In genomic region chr5:88796588-88796987, GRCm38 (mm10) we compare ENCODE assay signal across 13 mouse cellular contexts. TPM values are rescaled to one million over a fixed set of nuclear protein-coding genes. Genes with fewer than 3 reads are reported as not detected.
DNase-seq lines count a peak whose midpoint lies in the region; ATAC-seq and TF ChIP-seq lines count a peak whose summit lies in the region.
"Had no signal": no experiment of that assay in that cellular context is flagged by ENCODE, and none has a peak within 500 bp of the region (broad histone marks: within the 10 kb centered on the region; RNA-seq: fewer than 3 reads in every experiment).

No protein-coding gene starts in this region.

- peak overlapping the region; percentile 93 for H3K27ac ChIP-seq in cerebellum, adult 2 months (ENCODE audit: insufficient read depth, low read length)
- H3K27ac ChIP-seq in kidney, embryonic 15.5 days = peak overlapping the region; percentile 70
- H3K27ac ChIP-seq in liver, embryonic 14.5 days = no peak overlapping the region
- no peak overlapping the region for H3K27ac ChIP-seq in hindbrain, embryonic 13.5 days
- H3K27ac ChIP-seq: heart, adult 2 months; hindbrain, embryonic 14.5 days had no signal

- no peak overlapping the region for H3K9ac ChIP-seq in kidney, embryonic 15.5 days
- H3K9ac ChIP-seq in liver, embryonic 14.5 days (replicated peaks) = no peak overlapping the region
- no peak overlapping the region for H3K9ac ChIP-seq in hindbrain, embryonic 13.5 days
- H3K9ac ChIP-seq: hindbrain, embryonic 14.5 days had no signal

- TF ChIP-seq POLR2A in cerebellum, adult 2 months (IDR thresholded peaks at IDR 0.05; ENCODE audit: borderline replicate concordance, insufficient read depth, low read length) = peak; percentile 28; the same call in 1 of the 2 replicates

- 12% methylated on average over 11 of the region's 11 CpGs for WGBS in cerebellum, adult 2 months
- WGBS in kidney, embryonic 15.5 days = 21% methylated on average over 11 of the region's 11 CpGs
- 65% methylated on average over 11 of the region's 11 CpGs for WGBS in liver, embryonic 14.5 days (ENCODE audit: insufficient replicate concordance)
- WGBS in hindbrain, embryonic 13.5 days = 65% methylated on average over 11 of the region's 11 CpGs

- peak; percentile 59; the same call in 1 of the 2 replicates for ATAC-seq in kidney, embryonic 15.5 days (replicated peaks; ENCODE audit: low FRiP score)
- no peak for ATAC-seq in liver, embryonic 14.5 days (ENCODE audit: insufficient read depth)
- ATAC-seq in hindbrain, embryonic 13.5 days (ENCODE audit: low FRiP score) = no peak

- H3K4me1 ChIP-seq in cerebellum, adult 2 months (ENCODE audit: control insufficient read depth, insufficient read depth, low read length) = peaks cover 8% of the 10 kb centered on the region
- peaks cover 10% of the 10 kb centered on the region for H3K4me1 ChIP-seq in kidney, embryonic 15.5 days
- peaks cover 0 to 4% of the 10 kb centered on the region in 2 experiments; a peak in 1 of 4 replicates for H3K4me1 ChIP-seq in liver, embryonic 14.5 days (replicated peaks; ENCODE audit: control insufficient read depth in 2 of 2, insufficient read depth in 2 of 2, low read length in 1 of 2)
- no peaks in the 10 kb centered on the region for H3K4me1 ChIP-seq in hindbrain, embryonic 13.5 days (replicated peaks)
- H3K4me1 ChIP-seq: megakaryocyte, embryonic 14.5 days had no signal

- TF ChIP-seq EP300 in liver, embryonic 14.5 days (IDR thresholded peaks at IDR 0.05; ENCODE audit: low read depth) = no peak

- peak overlapping the region; percentile 46 for H3K4me2 ChIP-seq in kidney, embryonic 15.5 days
- peak overlapping the region; percentile 29 for H3K4me2 ChIP-seq in liver, embryonic 14.5 days (ENCODE audit: low read depth)
- no peak overlapping the region for H3K4me2 ChIP-seq in hindbrain, embryonic 13.5 days
- H3K4me2 ChIP-seq: hindbrain, embryonic 14.5 days had no signal

- H3K36me3 ChIP-seq in kidney, embryonic 15.5 days = no peaks in the 10 kb centered on the region
- H3K36me3 ChIP-seq in liver, embryonic 14.5 days (replicated peaks; ENCODE audit: control insufficient read depth, insufficient read depth, low read depth) = no peaks in the 10 kb centered on the region
- H3K36me3 ChIP-seq in hindbrain, embryonic 13.5 days = no peaks in the 10 kb centered on the region

- TF ChIP-seq CTCF in cerebellum, adult 2 months (IDR thresholded peaks at IDR 0.05; ENCODE audit: borderline replicate concordance, insufficient read depth, low read depth, low read length) = no peak
- no peak for TF ChIP-seq CTCF in liver, embryonic 14.5 days (IDR thresholded peaks at IDR 0.05; ENCODE audit: low read depth)

- H3K4me3 ChIP-seq in cerebellum, adult 2 months (replicated peaks; ENCODE audit: insufficient read depth, low read depth, low read length) = peak overlapping the region; percentile 66
- 0 out of 2 replicates have a peak overlapping the region, but pooled peaks have one; percentile 8 for H3K4me3 ChIP-seq in kidney, embryonic 15.5 days (replicated peaks)
- H3K4me3 ChIP-seq in liver, embryonic 14.5 days (ENCODE audit: insufficient read depth in 1 of 2, low read depth in 2 of 2, low read length in 2 of 2) = no peak overlapping the region
- no peak overlapping the region for H3K4me3 ChIP-seq in hindbrain, embryonic 13.5 days
- H3K4me3 ChIP-seq: heart, adult 2 months; megakaryocyte, embryonic 14.5 days had no signal

- no peaks in the 10 kb centered on the region for H3K9me3 ChIP-seq in kidney, embryonic 15.5 days (replicated peaks)
- H3K9me3 ChIP-seq in liver, embryonic 14.5 days (ENCODE audit: control insufficient read depth, low read length) = no peaks in the 10 kb centered on the region
- no peaks in the 10 kb centered on the region for H3K9me3 ChIP-seq in hindbrain, embryonic 13.5 days
- H3K9me3 ChIP-seq: megakaryocyte, embryonic 14.5 days had no signal

- peak; percentile 57 to 61 for DNase-seq in cerebellum, adult 2 months
- DNase-seq in cerebellum, adult 18-20 months = no peak
- DNase-seq in embryo, embryonic 10.5 days (ENCODE audit: low spot score) = peak; percentile 9
- DNase-seq in liver, embryonic 14.5 days (ENCODE audit: low read depth in 3 of 3, low spot score in 3 of 3) = no peak
- DNase-seq in heart, postnatal 4 days = no peak
- no peak for DNase-seq in heart, postnatal 14 days
- DNase-seq: B cell, adult 2 months; heart, adult 2 months; right cerebral cortex, postnatal 14 days had no signal

- no peaks in the 10 kb centered on the region for H3K27me3 ChIP-seq in cerebellum, adult 2 months (ENCODE audit: control insufficient read depth, insufficient read depth, low read length)
- H3K27me3 ChIP-seq in kidney, embryonic 15.5 days = no peaks in the 10 kb centered on the region
- no peaks in the 10 kb centered on the region; the same call in 1 of the 2 replicates for H3K27me3 ChIP-seq in liver, embryonic 14.5 days (ENCODE audit: control insufficient read depth, insufficient read depth, low read length)
- no peaks in the 10 kb centered on the region; the same call in 1 of the 2 replicates for H3K27me3 ChIP-seq in hindbrain, embryonic 13.5 days

- intact Hi-C loops in heart, postnatal 14 days (cut with DNase I) = no loop called here

RNA-seq across cellular contexts. Expression of gene Dck, which starts 31.8 kb away (rescaled TPM):
- 16.6 and 17.3 TPM in 2 replicates for polyA plus RNA-seq in cerebellum, adult 2 months (2012; rRNA removed)
- polyA plus RNA-seq in kidney, embryonic 15.5 days (2015; fragmentation: Nextera tagmentation; extraction: Ambion mirVana) = 47.1 and 48.3 TPM in 2 replicates
- 29.9 and 38.0 TPM in 2 replicates for polyA plus RNA-seq in liver, embryonic 14.5 days (2012; rRNA removed)
- polyA plus RNA-seq in liver, embryonic 14.5 days (2014; fragmentation: Nextera tagmentation; extraction: Ambion mirVana) = 99.8 and 113 TPM in 2 replicates
- total RNA-seq in heart, postnatal 4 days (2021) = 10 to 100 TPM; 15.6 to 17.0 TPM
- total RNA-seq in heart, postnatal 14 days (2021) = 1 to 10 TPM; 3.8 to 7.7 TPM
- polyA plus RNA-seq in hindbrain, embryonic 13.5 days (2015; fragmentation: Nextera tagmentation; extraction: Ambion mirVana) = 65.5 and 68.0 TPM in 2 replicates

Comparison
In these comparisons a context has a peak if more than half of its experiments do, and no peak if none do; other contexts are left out.
1. DNase-seq: peak in cerebellum, adult 2 months (2 of 2) and embryo, embryonic 10.5 days (single experiment); none in cerebellum, adult 18-20 months (0 of 2), liver, embryonic 14.5 days (0 of 3), heart, postnatal 4 days (single experiment) and heart, postnatal 14 days (0 of 2).
2. H3K27ac ChIP-seq: peak in cerebellum, adult 2 months (single experiment) and kidney, embryonic 15.5 days (single experiment); none in liver, embryonic 14.5 days (single experiment) and hindbrain, embryonic 13.5 days (single experiment).
3. H3K4me3 ChIP-seq: peak in cerebellum, adult 2 months (single experiment) and kidney, embryonic 15.5 days (single experiment); none in liver, embryonic 14.5 days (0 of 2) and hindbrain, embryonic 13.5 days (single experiment).